Mouse (Mus musculus) hindbrain, embryonic 13.5 days (tissue): ENCODE measurements around the gene Gm13279. TPM values are rescaled to one million over a fixed set of nuclear protein-coding genes. Genes with fewer than 3 reads are reported as not detected.

Source experiments
- polyA plus RNA-seq: library from polyadenylated mRNA; unstranded; fragments of >200 nt; fragmentation: Nextera tagmentation; extraction: Ambion mirVana; gene quantifications from 2 replicates; pipeline ENCODE4 v1.2.1, GENCODE M21; 2015

Gene Gm13279
- polyA plus RNA-seq, 1 experiment from 2014 or later = not detected

Other genes with a start within 250 kb of the Gm13279 start
- gene Ifna15, start 239.2 kb upstream of the Gm13279 start, polyA plus RNA-seq = not detected in 2 replicates
- gene Ifna14, start 225.6 kb upstream of the Gm13279 start, polyA plus RNA-seq = not detected in 2 replicates
- not detected in 2 replicates for gene Ifna9, start 205.0 kb upstream of the Gm13279 start, polyA plus RNA-seq
- gene Ifna12, start 194.0 kb upstream of the Gm13279 start, polyA plus RNA-seq = not detected in 2 replicates
- gene C87499, start 163.0 kb upstream of the Gm13279 start, polyA plus RNA-seq = not detected in 2 replicates
- not detected in 2 replicates for gene Ifna13, start 152.9 kb upstream of the Gm13279 start, polyA plus RNA-seq
- gene Ifna16, start 120.5 kb upstream of the Gm13279 start, polyA plus RNA-seq = not detected in 2 replicates
- gene Ifna2, start 113.5 kb upstream of the Gm13279 start, polyA plus RNA-seq = not detected in 2 replicates
- gene Ifnab, start 106.0 kb upstream of the Gm13279 start, polyA plus RNA-seq = not detected in 2 replicates
- 1.6 and 2.6 TPM in 2 replicates for gene Gm26566, start 75.6 kb upstream of the Gm13279 start, polyA plus RNA-seq
- gene Klhl9, start 74.9 kb upstream of the Gm13279 start, polyA plus RNA-seq = 129 and 130 TPM in 2 replicates
- not detected in 2 replicates for gene Gm13271, start 42.5 kb upstream of the Gm13279 start, polyA plus RNA-seq
- gene Gm13283, start 37.3 kb upstream of the Gm13279 start, polyA plus RNA-seq = 0.22 TPM in 1 of 2 replicates, not detected in the other
- gene Gm13290, start 23.6 kb upstream of the Gm13279 start, polyA plus RNA-seq = 0.22 TPM in 1 of 2 replicates, not detected in the other
- gene Gm13289, start 20.5 kb upstream of the Gm13279 start, polyA plus RNA-seq = not detected in 2 replicates
- not detected in 2 replicates for gene Gm13272, start 17.5 kb upstream of the Gm13279 start, polyA plus RNA-seq
- gene Ifnz, start 15.3 kb upstream of the Gm13279 start, polyA plus RNA-seq = not detected in 2 replicates
- not detected in 2 replicates for gene Gm13276, start 11.7 kb upstream of the Gm13279 start, polyA plus RNA-seq
- gene Gm13277, start 8.8 kb upstream of the Gm13279 start, polyA plus RNA-seq = not detected in 2 replicates
- not detected in 2 replicates for gene Gm13278, start 5.8 kb upstream of the Gm13279 start, polyA plus RNA-seq
- not detected in 2 replicates for gene Gm13275, start 2.9 kb upstream of the Gm13279 start, polyA plus RNA-seq
- not detected in 2 replicates for gene Gm13285, start 2.3 kb downstream of the Gm13279 start, polyA plus RNA-seq
- gene Gm13287, start 5.9 kb downstream of the Gm13279 start, polyA plus RNA-seq = not detected in 2 replicates
- gene Gm13288, start 8.1 kb downstream of the Gm13279 start, polyA plus RNA-seq = not detected in 2 replicates
- not detected in 2 replicates for gene Ifna7, start 18.8 kb downstream of the Gm13279 start, polyA plus RNA-seq
- not detected in 2 replicates for gene Ifna11, start 22.6 kb downstream of the Gm13279 start, polyA plus RNA-seq
- gene Ifna6, start 30.0 kb downstream of the Gm13279 start, polyA plus RNA-seq = not detected in 2 replicates
- gene Ifna5, start 38.1 kb downstream of the Gm13279 start, polyA plus RNA-seq = not detected in 2 replicates
- gene Ifna4, start 44.5 kb downstream of the Gm13279 start, polyA plus RNA-seq = not detected in 2 replicates
- not detected in 2 replicates for gene Ifna1, start 52.7 kb downstream of the Gm13279 start, polyA plus RNA-seq
- gene Ifne, start 82.8 kb downstream of the Gm13279 start, polyA plus RNA-seq = not detected in 2 replicates